Mouse (Mus musculus): ENCODE results near the gene Gm17606.
"Not testable (repeated sequence)": the region's sequence is repeated elsewhere in the genome, so short reads cannot be mapped to it uniquely, and the experiment has no call there.

GRCm38 (mm10) chr14:54614130-54614529, 26.6 kb upstream of the Gm17606 start:
- TF ChIP-seq CTCF, EP300 (IDR thresholded peaks at IDR 0.05; ENCODE audit: low read depth): not testable (repeated sequence)

Data from liver, embryonic 14.5 days (tissue).